Mouse (Mus musculus) c-Kit-positive CD71-positive TER-119-negative erythroid progenitor cells, embryonic 14.5 days (primary cell): ENCODE measurements around the gene Tmie.
"Not testable (repeated sequence)": the region's sequence is repeated elsewhere in the genome, so short reads cannot be mapped to it uniquely, and the experiment has no call there.

Experiments
- DNase-seq: peaks from one replicate; pipeline ENCODE4 v3.0.0-alpha.2; 2013; ENCODE audit warnings: low read depth

The Tmie gene

DNA sequence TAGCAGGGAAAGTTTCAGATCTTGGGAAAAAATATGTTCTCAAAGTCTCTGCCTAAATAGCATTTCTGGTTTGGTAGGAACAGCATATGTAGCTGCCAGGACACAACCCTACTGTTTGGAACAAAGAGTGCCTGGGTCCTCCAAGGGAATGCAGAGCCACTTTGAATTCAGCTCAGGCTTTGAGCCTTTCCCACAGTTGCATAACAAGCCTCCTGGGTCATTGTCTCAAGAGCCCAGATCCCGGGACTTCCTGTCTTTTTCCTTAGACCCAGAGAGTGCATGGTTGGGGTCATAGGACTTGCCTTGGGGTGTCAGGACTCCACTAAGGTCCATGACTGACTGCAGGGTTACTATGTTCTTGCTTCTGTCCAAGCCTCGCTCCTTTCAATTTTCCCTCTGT lies 43.8 kb downstream of the Tmie start:
- DNase-seq: no peak

- no peak for DNase-seq
Observed at GRCm38 (mm10) chr9:110834961-110835360, 45.0 kb downstream of the Tmie start.

- DNase-seq: no peak
Observed at GRCm38 (mm10) chr9:110834411-110834810, 45.5 kb downstream of the Tmie start, which contains the start of gene Prss45. Gene Prss45, plus strand, starts transcription at chr9:110834588.

DNA sequence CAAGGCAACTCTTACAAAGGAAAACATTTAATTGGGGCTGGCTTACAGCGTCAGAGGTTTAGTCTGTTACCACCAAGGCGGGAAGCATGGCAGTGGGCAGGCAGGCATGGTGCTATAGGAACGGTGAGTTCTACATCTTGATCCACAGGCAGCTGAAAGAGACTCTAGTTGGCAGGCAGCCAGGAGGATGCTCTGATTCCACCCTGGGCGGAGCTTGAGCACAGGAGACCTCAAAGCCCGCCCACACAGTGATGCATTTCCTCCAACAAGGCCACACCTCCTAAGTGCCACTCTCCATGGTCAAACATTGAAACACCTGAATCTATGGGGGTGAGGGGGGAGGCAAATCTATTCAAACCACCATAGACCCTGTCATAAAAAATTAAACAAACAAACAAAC lies 46.9 kb downstream of the Tmie start:
- peak; percentile 7 for DNase-seq

GRCm38 (mm10) chr9:110826390-110826789 lies 53.5 kb downstream of the Tmie start, which contains the start of gene Prss43:
Gene Prss43, plus strand, starts transcription at chr9:110826690.
- no peak for DNase-seq

GRCm38 (mm10) chr9:110825832-110826231 lies 54.1 kb downstream of the Tmie start:
- DNase-seq: no peak

- no peak for DNase-seq
Observed at GRCm38 (mm10) chr9:110825426-110825825, 54.5 kb downstream of the Tmie start.

- no peak for DNase-seq
Observed at GRCm38 (mm10) chr9:110821436-110821835, 58.5 kb downstream of the Tmie start.

DNA sequence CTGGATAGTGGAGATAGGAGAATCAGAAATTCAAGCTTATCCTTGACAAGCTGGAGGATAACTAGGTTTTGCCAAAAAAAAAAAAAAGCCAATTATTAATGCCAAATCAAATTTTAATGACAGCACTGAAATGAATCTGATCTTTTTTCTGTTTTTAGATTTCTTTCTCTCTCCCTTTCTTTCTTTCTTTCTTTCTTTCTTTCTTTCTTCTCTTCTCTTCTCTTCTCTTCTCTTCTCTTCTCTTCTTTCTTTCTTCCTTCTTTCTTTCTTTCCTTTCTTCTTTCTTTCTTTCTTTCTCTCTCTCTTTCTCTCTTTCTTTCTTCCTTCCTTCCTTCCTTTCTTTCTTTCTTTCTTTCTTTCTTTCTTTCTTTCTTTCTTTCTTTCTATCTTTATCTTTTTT lies 59.4 kb downstream of the Tmie start:
- DNase-seq: not testable (repeated sequence)
